Mouse (Mus musculus) stomach, postnatal 0 days (tissue): Measurements from ENCODE around the gene Gm5662.
"Not testable (repeated sequence)": the region's sequence is repeated elsewhere in the genome, so short reads cannot be mapped to it uniquely, and the experiment has no call there.

Experiments used
- CTCF ChIP-seq: IDR thresholded peaks from 2 replicates; pipeline ENCODE4 v1.5.1; 2016; ENCODE audit warnings: antibody characterized with exemption, low read depth, mild to moderate bottlenecking, moderate library complexity
- EP300 ChIP-seq: optimal IDR thresholded peaks from 2 replicates; pipeline ENCODE3; 2016; ENCODE audit warnings: antibody characterized with exemption

GRCm38 (mm10) chr12:88255917-88256316 is 18.4 kb downstream of the Gm5662 start:
- TF ChIP-seq EP300, CTCF: not testable (repeated sequence)
